Mouse (Mus musculus): Measurements from ENCODE around the gene Ddb1.

Gene Ddb1

DNA sequence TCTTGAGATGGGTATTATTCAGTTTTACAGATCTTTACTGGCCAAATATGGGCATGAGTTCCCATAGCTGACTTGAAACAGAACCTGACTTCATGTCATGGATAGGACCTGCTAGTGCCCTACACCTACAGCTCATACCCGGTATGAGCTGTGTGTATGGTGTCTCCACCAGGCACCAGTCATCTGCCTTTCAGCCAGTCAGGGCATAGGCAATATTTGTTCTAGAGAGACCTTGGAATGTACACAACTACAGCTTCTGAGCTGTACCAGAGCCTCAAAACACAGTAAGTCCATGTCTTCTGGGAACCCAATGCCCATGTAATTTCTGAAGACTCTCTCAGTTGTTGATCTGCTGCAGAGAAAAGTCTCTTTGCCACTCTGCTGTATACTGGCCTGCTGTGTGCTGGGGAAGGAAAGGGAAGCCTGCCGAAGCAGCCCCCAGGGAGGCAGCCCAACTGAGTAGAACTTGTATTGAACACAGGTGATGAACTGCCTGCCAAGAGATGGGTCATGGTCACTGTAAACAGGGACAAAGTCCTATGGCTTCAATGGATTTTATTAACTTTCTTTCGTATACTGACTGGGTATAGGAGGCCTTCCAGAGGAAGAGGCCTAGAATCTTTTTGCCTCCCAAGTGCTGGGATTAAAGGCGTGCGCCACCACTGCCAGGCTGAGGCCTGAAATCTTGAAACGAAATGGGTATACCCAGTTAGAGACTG, 13.3 kb upstream of the Ddb1 start:
- no peak for DNase-seq

DNA sequence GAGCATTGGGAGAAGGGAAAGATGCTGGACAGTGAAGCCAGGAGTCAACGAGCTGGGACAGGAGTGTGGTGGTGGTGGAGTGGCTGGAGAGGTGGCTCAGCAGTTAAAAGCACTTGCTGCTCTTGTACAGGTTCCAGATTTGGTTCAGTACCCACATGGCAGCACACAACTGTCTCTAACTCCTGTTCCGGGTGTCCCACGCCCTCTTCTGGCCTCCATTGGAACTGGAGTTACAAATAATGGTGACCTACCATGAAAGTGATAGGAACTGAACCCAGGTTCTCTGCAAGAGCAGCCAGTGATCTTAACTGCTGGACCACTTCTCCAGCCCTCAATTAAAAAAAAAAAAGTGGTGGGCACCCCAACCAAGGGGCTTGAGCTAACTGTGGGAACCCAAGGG, 6.9 kb upstream of the Ddb1 start:
- DNase-seq, result no peak

GRCm38 (mm10) chr19:10599648-10600047, 5.5 kb upstream of the Ddb1 start:
- no peak for DNase-seq

DNA sequence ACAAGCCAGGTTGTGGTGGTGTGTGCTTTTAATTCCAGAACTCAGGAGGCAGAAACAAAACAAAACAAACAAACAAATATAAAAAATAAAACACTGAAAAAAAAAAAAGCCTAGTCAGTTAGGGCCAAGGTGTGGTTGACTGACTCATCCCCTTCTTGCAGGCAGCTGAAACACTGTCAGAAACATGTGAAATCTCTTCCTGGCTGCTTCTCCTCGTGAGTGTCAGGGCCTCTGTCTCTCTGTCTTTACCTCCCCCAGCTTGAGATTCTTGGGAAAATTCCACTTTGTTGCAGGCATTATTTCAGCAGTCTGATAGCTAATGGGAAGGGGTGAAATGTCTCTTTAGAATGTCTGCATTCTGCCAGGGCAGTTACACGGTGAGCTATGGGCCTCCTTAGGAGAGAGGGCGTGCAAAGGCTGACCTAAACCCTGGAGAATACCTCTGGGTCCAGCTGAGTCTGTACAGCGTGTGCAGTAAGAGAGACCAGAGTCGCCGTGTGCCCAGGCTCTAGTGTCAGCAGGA, 2.8 kb upstream of the Ddb1 start:
- no peak for DNase-seq

GRCm38 (mm10) chr19:10602787-10603186, 2.3 kb upstream of the Ddb1 start:
- peak; percentile 90 to 93 for DNase-seq

DNA sequence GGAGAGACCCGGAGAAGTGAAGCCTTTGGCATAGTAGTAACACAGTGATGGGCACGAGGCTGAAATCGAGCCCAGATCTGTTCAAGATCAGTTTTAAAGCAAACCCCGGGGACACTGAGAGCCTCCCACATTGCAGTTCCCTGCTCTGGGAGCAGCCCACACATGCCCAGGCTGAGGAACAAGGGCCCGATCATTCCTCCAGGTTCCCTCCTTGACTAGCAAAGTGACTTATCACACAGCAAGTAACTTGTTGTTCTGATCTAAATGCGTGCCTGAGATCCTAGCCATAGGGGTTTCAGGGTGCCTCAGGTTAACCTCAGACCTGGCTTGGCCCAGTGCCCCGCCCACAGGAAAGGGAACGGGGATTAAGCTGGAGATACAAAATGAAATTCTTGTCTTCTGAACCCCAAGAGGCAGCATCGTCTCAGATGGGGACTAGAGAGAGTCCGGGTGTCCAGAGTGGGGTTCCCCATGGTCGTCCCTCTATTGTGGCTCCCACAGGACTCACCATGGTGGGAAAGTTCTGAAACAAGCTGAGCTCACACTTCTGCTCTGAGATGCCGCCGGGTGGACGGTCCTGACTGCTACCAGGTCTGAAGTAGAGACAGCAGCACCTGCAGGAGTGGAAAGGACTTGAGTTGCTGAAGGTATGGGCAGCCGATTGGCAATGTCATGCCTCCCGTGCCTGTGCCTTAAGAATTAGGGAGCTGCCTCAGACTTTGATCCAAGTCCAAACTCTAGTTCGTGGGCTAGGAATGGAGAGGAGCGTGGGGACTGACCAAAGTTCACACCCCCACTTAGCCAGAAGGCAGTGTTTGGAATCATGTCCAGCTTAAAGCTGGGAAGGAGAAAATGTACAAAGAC, 1.2 kb upstream of the Ddb1 start:
- DNase-seq, result peak in 1 of 2 experiments; percentile 6

DNA sequence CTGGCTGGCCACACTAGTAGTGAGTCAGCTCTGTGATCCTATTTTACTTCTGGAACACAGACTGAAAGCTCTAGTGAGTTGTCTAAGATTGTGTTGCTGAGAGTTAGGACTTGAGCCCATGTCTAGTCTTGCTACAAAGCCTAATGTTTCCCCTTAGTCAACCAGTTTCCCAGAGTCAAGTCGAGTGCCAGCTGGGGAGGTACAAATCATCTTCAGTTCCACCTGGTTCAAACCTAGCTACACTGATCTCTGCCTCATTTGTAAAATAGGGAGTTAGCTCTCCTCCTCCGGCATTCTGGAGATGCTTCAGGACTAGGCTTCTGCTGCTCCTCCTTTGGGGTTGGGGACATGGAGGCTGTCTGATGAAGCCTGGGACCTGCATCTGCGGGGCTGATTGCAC, 593 bp upstream of the Ddb1 start:
- DNase-seq, result peak in 1 of 2 experiments; percentile 6

DNA sequence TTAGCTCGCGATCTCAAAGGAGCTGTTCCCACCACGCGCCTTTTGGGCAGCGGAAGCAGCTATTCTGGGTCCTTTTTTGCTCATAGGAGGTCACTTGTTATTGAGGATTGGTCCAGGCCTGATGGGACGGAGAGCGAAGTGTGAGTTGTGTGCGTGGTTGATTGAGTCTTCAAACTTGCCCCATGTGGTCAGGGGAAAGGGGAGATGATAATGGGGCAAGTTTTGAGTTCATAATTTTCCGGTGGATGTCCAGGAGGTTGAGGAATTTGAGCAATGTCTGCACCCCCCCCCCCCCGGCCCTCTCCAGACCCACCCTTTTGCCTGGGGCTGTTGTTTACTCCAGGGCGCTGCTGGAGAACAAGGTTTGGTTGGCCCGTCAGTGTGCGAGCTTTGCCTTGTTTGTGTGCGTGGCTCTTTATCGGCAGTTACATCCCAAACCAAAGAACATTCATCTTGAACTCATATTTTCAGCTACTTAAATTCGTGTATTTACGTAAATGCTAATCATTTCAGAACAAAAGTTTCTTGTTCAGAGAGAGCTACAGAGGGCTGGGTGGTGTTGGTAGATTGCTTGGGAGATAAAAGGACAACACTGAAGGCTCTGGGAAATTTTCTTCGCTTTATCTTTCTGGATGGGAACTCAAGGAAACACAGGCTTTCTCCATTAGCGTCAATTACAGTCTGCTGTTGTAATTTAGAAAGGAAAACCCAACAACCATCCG, 935 bp downstream of the Ddb1 start:
- no peak for DNase-seq

GRCm38 (mm10) chr19:10608573-10609240, 3.6 kb downstream of the Ddb1 start:
- DNase-seq, result no peak

GRCm38 (mm10) chr19:10634106-10634871, 29.2 kb downstream of the Ddb1 start, which contains the start of gene Vwce:
Gene Vwce, plus strand, starts transcription at chr19:10634213.
- peak; percentile 40 to 58 for DNase-seq

DNA sequence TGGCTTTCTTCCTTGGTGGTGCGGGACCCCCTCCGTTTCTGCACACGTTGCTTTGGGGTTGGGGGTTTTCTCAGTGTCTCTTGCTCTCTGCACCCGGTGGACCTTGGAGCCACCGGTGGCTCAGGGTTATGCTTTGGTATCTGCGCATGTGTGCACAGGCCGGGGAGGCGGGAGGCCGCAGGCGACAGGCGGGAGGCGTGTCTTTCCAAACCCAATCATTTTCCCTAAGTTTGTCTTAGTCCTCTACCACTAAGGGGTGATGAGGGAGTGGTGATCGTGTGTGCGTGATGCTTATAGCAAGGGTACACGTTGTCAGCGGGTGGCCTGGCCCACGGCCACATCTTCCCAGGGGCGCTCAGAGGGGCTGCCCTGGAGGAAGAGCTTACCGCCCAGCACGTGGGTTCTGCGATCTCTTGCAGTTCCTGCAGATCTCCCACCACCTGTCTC, 29.8 kb downstream of the Ddb1 start:
- peak; percentile 59 to 66 for DNase-seq

- DNase-seq, result no peak
Observed at GRCm38 (mm10) chr19:10637840-10638239, 32.7 kb downstream of the Ddb1 start.

DNA sequence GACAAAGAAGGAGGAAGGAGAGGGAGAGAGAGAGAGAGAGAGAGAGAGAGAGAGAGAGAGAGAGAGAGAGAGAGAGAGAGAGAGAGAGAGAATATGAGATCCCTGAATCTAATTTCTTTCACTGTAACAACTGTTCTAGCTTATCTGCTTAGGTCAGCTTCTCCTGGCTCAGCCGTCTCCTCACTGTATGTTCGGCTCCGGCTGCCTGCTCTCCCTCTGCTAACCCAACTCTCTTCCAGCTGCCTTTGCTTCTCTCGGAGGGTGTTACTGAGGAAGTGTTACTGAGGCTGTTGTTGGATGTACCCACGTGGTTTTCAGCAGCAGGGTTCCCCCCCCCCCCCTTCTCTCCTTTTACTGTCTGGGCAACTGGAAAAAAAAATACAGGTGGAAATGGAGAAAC, 35.0 kb downstream of the Ddb1 start:
- no peak for DNase-seq

GRCm38 (mm10) chr19:10640589-10641378, 35.7 kb downstream of the Ddb1 start:
- DNase-seq, result no peak

DNA sequence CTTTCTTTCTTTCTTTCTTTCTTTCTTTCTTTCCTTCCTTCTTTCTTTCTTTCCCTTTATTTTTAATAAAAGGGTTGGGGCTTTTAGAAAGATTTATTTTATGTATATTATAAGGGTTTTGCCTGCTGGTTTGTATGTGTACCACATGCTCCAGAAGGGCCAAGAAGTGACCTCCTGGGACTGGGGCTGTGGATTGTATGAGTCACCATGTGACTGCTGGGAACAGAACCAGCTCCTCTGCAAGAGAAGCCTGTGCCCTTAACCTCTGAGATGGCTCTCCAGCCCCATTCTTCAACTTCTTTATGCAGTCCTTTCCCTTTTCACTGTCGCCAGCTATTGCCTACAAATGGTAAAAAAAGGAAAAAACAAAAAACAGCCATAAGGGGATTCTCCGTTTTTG, 40.5 kb downstream of the Ddb1 start:
- no peak for DNase-seq

DNA sequence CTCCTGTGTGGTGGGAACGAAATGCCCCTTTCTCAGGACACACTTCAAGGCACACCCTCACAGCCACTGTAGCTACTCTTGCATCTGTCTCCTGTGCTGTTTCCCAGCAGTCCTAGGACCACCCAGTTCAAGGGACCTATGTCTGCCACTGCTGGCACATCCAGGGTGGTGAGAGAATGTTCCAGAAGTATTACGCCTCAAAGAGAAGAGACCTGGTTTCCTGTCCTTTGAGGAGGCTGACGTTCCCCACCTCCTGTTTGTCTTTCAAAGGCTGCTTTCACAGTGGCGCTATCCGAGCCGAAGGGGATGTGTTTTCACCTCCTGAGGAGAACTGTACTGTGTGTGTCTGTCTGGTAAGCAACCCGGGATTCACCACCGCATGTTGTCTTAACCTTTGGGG, 43.0 kb downstream of the Ddb1 start:
- no peak for DNase-seq

- no peak for DNase-seq
Observed at GRCm38 (mm10) chr19:10656058-10656457, 50.9 kb downstream of the Ddb1 start.

GRCm38 (mm10) chr19:10657742-10658141, 52.6 kb downstream of the Ddb1 start:
- no peak for DNase-seq

DNA sequence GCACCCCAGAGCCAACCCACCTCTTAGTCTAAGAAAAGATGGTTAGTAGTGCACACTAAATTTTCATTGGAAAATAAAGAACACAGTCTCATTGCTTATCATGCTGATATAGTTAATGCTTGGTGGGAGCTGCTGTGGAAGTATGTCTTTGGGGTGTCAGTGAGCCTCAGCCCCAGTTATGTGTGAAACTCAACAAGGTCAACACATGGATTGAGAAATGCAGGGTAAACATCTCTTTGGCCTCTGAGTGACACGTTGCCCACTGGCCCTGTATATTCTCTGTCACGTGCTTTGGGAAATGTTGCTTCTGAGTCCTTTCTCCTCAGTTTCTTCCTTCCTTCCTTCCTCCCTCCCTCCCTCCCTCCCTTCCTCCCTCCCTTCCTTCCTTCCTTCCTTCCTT, 53.3 kb downstream of the Ddb1 start:
- no peak for DNase-seq

DNA sequence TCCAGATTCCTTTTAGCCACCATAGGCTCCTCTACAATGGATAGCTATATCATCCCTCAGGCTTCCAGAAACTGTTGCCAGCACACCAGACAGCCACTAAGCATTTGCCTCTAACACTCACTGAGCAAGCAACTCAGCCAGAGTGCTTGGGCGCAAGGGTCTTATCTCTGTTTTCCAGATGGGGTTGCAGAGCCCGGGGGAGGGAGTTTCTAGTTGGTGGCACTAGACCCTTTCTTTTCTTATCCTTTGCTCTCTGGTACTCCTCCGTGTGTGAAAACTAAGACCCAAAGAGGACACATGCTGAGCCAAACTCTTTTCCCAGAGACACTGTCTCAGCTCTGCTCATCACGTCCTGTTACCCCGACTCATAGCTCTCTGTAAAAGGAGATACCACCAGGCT, 56.2 kb downstream of the Ddb1 start:
- no peak for DNase-seq

DNA sequence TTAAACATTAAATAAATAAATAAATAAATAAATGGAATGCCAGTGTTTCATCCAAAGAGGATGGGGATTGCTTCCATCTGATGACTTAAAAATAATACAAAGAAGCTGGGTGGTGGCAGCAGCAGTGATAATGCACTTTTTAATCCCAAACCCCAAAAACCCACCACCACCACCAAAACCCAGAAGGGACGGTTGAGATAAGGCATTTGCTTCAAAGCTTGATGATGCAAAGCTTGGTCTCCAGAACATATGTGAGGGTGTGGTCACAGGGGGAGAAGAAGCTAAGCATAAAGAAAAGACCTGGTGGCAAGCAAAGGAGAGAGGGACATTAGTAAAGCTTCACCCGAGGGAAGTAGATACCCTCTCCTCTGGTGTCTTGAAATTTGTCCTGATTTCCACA, 56.8 kb downstream of the Ddb1 start:
- no peak for DNase-seq

Measured in cerebellum, postnatal 36 days (tissue).